Mouse (Mus musculus) brown adipose tissue, adult 24 weeks (tissue): ENCODE measurements around the gene Tssk6. TPM values are rescaled to one million over a fixed set of nuclear protein-coding genes. Genes with fewer than 3 reads are reported as not detected.
"Not testable (repeated sequence)": the region's sequence is repeated elsewhere in the genome, so short reads cannot be mapped to it uniquely, and the experiment has no call there.

Source experiments
- H3K27ac ChIP-seq: fragments of 200-500 bp; replicated peaks from 2 replicates; pipeline ENCODE4 v1.5.1; 2012; ENCODE audit warnings: low read depth, mild to moderate bottlenecking, low read length
- H3K4me1 ChIP-seq: fragments of 200-500 bp; 2 replicates; pipeline ENCODE4 v1.6.1; 2012; ENCODE audit warnings: low read length, mixed read lengths; ENCODE audit not compliant: control insufficient read depth, insufficient read depth, insufficient read length
- H3K4me3 ChIP-seq: fragments of 200-500 bp; 2 replicates; pipeline ENCODE4 v1.5.1; 2012; ENCODE audit warnings: low read depth, mild to moderate bottlenecking, low read length, moderate library complexity; ENCODE audit not compliant: insufficient read depth
- polyA plus RNA-seq: library from polyadenylated mRNA; stranded (reverse); fragments of >200 nt; gene quantifications from 2 replicates; pipeline ENCODE4 v1.2.4, GENCODE M21; 2012; ENCODE audit not compliant: missing spikeins, insufficient read depth, insufficient read length

Tssk6 gene
- polyA plus RNA-seq, 1 experiment, result not detected

- H3K4me1 ChIP-seq, result peaks cover 8% of the 10 kb centered on the region
- 0 out of 2 replicates have a peak overlapping the region, but pooled peaks have one; percentile 24 for H3K4me3 ChIP-seq
- peak overlapping the region; percentile 67 for H3K27ac ChIP-seq
Measured at GRCm38 (mm10) chr8:69919876-69920662, 18.1 kb downstream of the Tssk6 start.

- peaks cover 8% of the 10 kb centered on the region for H3K4me1 ChIP-seq
- H3K27ac ChIP-seq, result peak overlapping the region; percentile 11; the same call in 1 of the 2 replicates
- no peak overlapping the region for H3K4me3 ChIP-seq
Measured at GRCm38 (mm10) chr8:69921141-69921540, 19.2 kb downstream of the Tssk6 start.

GRCm38 (mm10) chr8:69923986-69924385 lies 22.0 kb downstream of the Tssk6 start:
- peaks cover 8% of the 10 kb centered on the region for H3K4me1 ChIP-seq
- H3K4me3 ChIP-seq, result no peak overlapping the region
- H3K27ac ChIP-seq, result no peak overlapping the region

- H3K4me3 ChIP-seq, result no peak overlapping the region
- H3K27ac ChIP-seq, result no peak overlapping the region
- no peaks in the 10 kb centered on the region; the same call in 1 of the 2 replicates for H3K4me1 ChIP-seq
Measured at GRCm38 (mm10) chr8:69926901-69927300, 24.9 kb downstream of the Tssk6 start.

GRCm38 (mm10) chr8:69933811-69934210 lies 31.8 kb downstream of the Tssk6 start:
- H3K27ac ChIP-seq, result no peak overlapping the region
- H3K4me3 ChIP-seq, result no peak overlapping the region
- peaks cover 35% of the 10 kb centered on the region for H3K4me1 ChIP-seq

GRCm38 (mm10) chr8:69934582-69934981 lies 32.6 kb downstream of the Tssk6 start:
- H3K4me1 ChIP-seq, result peaks cover 40% of the 10 kb centered on the region

GRCm38 (mm10) chr8:69935431-69935830 lies 33.4 kb downstream of the Tssk6 start:
- H3K4me1 ChIP-seq, result peaks cover 48% of the 10 kb centered on the region
- no peak overlapping the region for H3K27ac ChIP-seq
- H3K4me3 ChIP-seq, result no peak overlapping the region

More at GRCm38 (mm10) chr8:69934582-69934981, 32.6 kb downstream of the Tssk6 start:
- H3K27ac ChIP-seq, result no peak overlapping the region
- no peak overlapping the region for H3K4me3 ChIP-seq

GRCm38 (mm10) chr8:69936050-69936794 lies 34.2 kb downstream of the Tssk6 start:
- Histone ChIP-seq H3K4me3 (no peak overlapping the region), H3K27ac (peak overlapping the region; percentile 74), H3K4me1 (peaks cover 55% of the 10 kb centered on the region)

- Histone ChIP-seq H3K4me3 (no peak overlapping the region), H3K4me1 (peaks cover 63% of the 10 kb centered on the region), H3K27ac (peak overlapping the region; percentile 17; the same call in 1 of the 2 replicates)
Measured at GRCm38 (mm10) chr8:69937466-69937865, 35.5 kb downstream of the Tssk6 start.

- peak overlapping the region; percentile 9 for H3K27ac ChIP-seq
- H3K4me3 ChIP-seq, result no peak overlapping the region
- peaks cover 68% of the 10 kb centered on the region for H3K4me1 ChIP-seq
Measured at GRCm38 (mm10) chr8:69938245-69938982, 36.4 kb downstream of the Tssk6 start.

GRCm38 (mm10) chr8:69939633-69940032 lies 37.6 kb downstream of the Tssk6 start:
- H3K4me1 ChIP-seq, result peaks cover 69% of the 10 kb centered on the region
- H3K27ac ChIP-seq, result peak overlapping the region; percentile 28
- H3K4me3 ChIP-seq, result no peak overlapping the region

GRCm38 (mm10) chr8:69940386-69940785 lies 38.4 kb downstream of the Tssk6 start:
- Histone ChIP-seq H3K4me1 (peaks cover 65% of the 10 kb centered on the region), H3K27ac (peak overlapping the region; percentile 28; the same call in 1 of the 2 replicates), H3K4me3 (no peak overlapping the region)

- H3K4me1 ChIP-seq, result peaks cover 51% of the 10 kb centered on the region
- H3K27ac ChIP-seq, H3K4me3 ChIP-seq: not testable (repeated sequence)
Measured at GRCm38 (mm10) chr8:69942495-69942894, 40.5 kb downstream of the Tssk6 start.

GRCm38 (mm10) chr8:69950300-69950699 lies 48.3 kb downstream of the Tssk6 start:
- no peak overlapping the region for H3K4me3 ChIP-seq
- no peak overlapping the region for H3K27ac ChIP-seq
- peaks cover 20% of the 10 kb centered on the region for H3K4me1 ChIP-seq
